Mouse (Mus musculus) lung, embryonic 15.5 days (tissue): ENCODE measurements around the gene Glyr1. TPM values are rescaled to one million over a fixed set of nuclear protein-coding genes. Genes with fewer than 3 reads are reported as not detected.

ENCODE experiments used
- ATAC-seq: fragments of 200-750 bp; cut with Nextera tagmentation; 2 replicates; pipeline ENCODE4 v1.8.0; 2017; ENCODE audit warnings: moderate number of reproducible peaks, borderline replicate concordance; ENCODE audit not compliant: low FRiP score, low TSS enrichment; ENCODE audit errors: extremely low read depth
- H3K27ac ChIP-seq: fragments of 300-500 bp; sonication (generic); 2 replicates; pipeline ENCODE4 v1.5.1; 2015; ENCODE audit warnings: moderate library complexity, mild to moderate bottlenecking, inconsistent platforms
- H3K27me3 ChIP-seq: fragments of 300-500 bp; sonication (generic); 2 replicates; pipeline ENCODE4 v1.6.1; 2015; ENCODE audit warnings: inconsistent platforms
- H3K36me3 ChIP-seq: fragments of 300-500 bp; sonication (generic); 2 replicates; pipeline ENCODE4 v1.6.1; 2015; ENCODE audit warnings: inconsistent platforms
- H3K4me1 ChIP-seq: fragments of 300-500 bp; sonication (generic); 2 replicates; pipeline ENCODE4 v1.6.1; 2015; ENCODE audit warnings: inconsistent platforms
- H3K4me2 ChIP-seq: fragments of 300-500 bp; sonication (generic); 2 replicates; pipeline ENCODE4 v1.6.1; 2015; ENCODE audit warnings: inconsistent platforms, mild to moderate bottlenecking, moderate library complexity
- H3K4me3 ChIP-seq: fragments of 300-500 bp; sonication (generic); 2 replicates; pipeline ENCODE4 v1.5.1; 2015; ENCODE audit warnings: mild to moderate bottlenecking, inconsistent platforms
- H3K9ac ChIP-seq: fragments of 300-500 bp; sonication (generic); 2 replicates; pipeline ENCODE4 v1.6.1; 2015; ENCODE audit warnings: inconsistent platforms
- H3K9me3 ChIP-seq: fragments of 300-500 bp; sonication (generic); 2 replicates; pipeline ENCODE4 v1.6.1; 2016; ENCODE audit warnings: inconsistent platforms
- WGBS: fragments of 180-500 bp; shearing (Covaris S2); methylation state at CpG from one replicate; pipeline ENCODE4 v1.1.7; 2015; 5-methylcytosine and 5-hydroxymethylcytosine counted together
- polyA plus RNA-seq: library from polyadenylated mRNA; unstranded; fragments of >200 nt; fragmentation: Nextera tagmentation; extraction: Ambion mirVana; gene quantifications from 2 replicates; pipeline ENCODE4 v1.2.1, GENCODE M21; 2015

Glyr1 gene
- polyA plus RNA-seq, 1 experiment from 2014 or later: 153 TPM

GRCm38 (mm10) chr16:4971626-4972025 lies 78.0 kb downstream of the Glyr1 start:
- peak; percentile 39; the same call in 1 of the 2 replicates for ATAC-seq
- Histone ChIP-seq H3K27ac (peak overlapping the region; percentile 65), H3K4me3 (no peak overlapping the region)

GRCm38 (mm10) chr16:4969055-4969843 lies 80.4 kb downstream of the Glyr1 start:
- peaks cover 5% of the 10 kb centered on the region; the same call in 1 of the 2 replicates for H3K4me1 ChIP-seq
- 76% methylated on average over 5 of the region's 5 CpGs for WGBS

More at GRCm38 (mm10) chr16:4971626-4972025, 78.0 kb downstream of the Glyr1 start:
- Histone ChIP-seq H3K36me3 (no peaks in the 10 kb centered on the region), H3K9ac (no peak overlapping the region; the same call in 1 of the 2 replicates), H3K9me3 (no peaks in the 10 kb centered on the region), H3K4me1 (no peaks in the 10 kb centered on the region), H3K27me3 (no peaks in the 10 kb centered on the region), H3K4me2 (no peak overlapping the region)
- 41% methylated on average over 4 of the region's 4 CpGs for WGBS

GRCm38 (mm10) chr16:4968426-4968825 lies 81.2 kb downstream of the Glyr1 start:
- ATAC-seq: no peak
- no peaks in the 10 kb centered on the region for H3K36me3 ChIP-seq
- no peak overlapping the region for H3K4me2 ChIP-seq
- no peak overlapping the region for H3K9ac ChIP-seq
- no peaks in the 10 kb centered on the region for H3K9me3 ChIP-seq
- 72% methylated on average over 3 of the region's 3 CpGs for WGBS
- H3K27me3 ChIP-seq: no peaks in the 10 kb centered on the region
- no peak overlapping the region for H3K4me3 ChIP-seq
- H3K4me1 ChIP-seq: peaks cover 6% of the 10 kb centered on the region
- H3K27ac ChIP-seq: no peak overlapping the region

More at GRCm38 (mm10) chr16:4969055-4969843, 80.4 kb downstream of the Glyr1 start:
- 0 out of 2 replicates have a peak overlapping the region, but pooled peaks have one; percentile 6 for H3K27ac ChIP-seq
- H3K4me3 ChIP-seq: no peak overlapping the region
- no peak for ATAC-seq
- H3K9me3 ChIP-seq: no peaks in the 10 kb centered on the region
- H3K4me2 ChIP-seq: no peak overlapping the region
- H3K9ac ChIP-seq: no peak overlapping the region
- no peaks in the 10 kb centered on the region for H3K27me3 ChIP-seq
- H3K36me3 ChIP-seq: no peaks in the 10 kb centered on the region

GRCm38 (mm10) chr16:4965392-4966129 lies 84.1 kb downstream of the Glyr1 start:
- Histone ChIP-seq H3K4me3 (peak overlapping the region; percentile 82; the same call in 1 of the 2 replicates), H3K4me2 (peak overlapping the region; percentile 70), H3K27me3 (no peaks in the 10 kb centered on the region), H3K36me3 (no peaks in the 10 kb centered on the region), H3K4me1 (peaks cover 20% of the 10 kb centered on the region), H3K9me3 (no peaks in the 10 kb centered on the region), H3K9ac (no peak overlapping the region), H3K27ac (no peak overlapping the region)
- 88% methylated on average over 8 of the region's 8 CpGs for WGBS
- no peak for ATAC-seq

- 17% methylated on average over 13 of the region's 13 CpGs for WGBS
- Histone ChIP-seq H3K4me3 (peak overlapping the region; percentile 82), H3K4me1 (peaks cover 20% of the 10 kb centered on the region), H3K9me3 (no peaks in the 10 kb centered on the region), H3K9ac (peak overlapping the region; percentile 78), H3K27ac (peak overlapping the region; percentile 79), H3K4me2 (peak overlapping the region; percentile 70), H3K36me3 (no peaks in the 10 kb centered on the region), H3K27me3 (no peaks in the 10 kb centered on the region)
- no peak for ATAC-seq
Measured at GRCm38 (mm10) chr16:4964731-4965391, 84.8 kb downstream of the Glyr1 start.

Other genes with a start within 250 kb of the Glyr1 start
- 0.57 and 0.69 TPM in 2 replicates for gene 4930562C15Rik, start 214.4 kb downstream of the Glyr1 start, polyA plus RNA-seq
- 35.7 TPM in 2 replicates for gene Ubald1, start 169.5 kb downstream of the Glyr1 start, polyA plus RNA-seq
- 88.1 and 93.0 TPM in 2 replicates for gene Mgrn1, start 163.6 kb downstream of the Glyr1 start, polyA plus RNA-seq
- 150 and 167 TPM in 2 replicates for gene Nudt16l1, start 111.1 kb downstream of the Glyr1 start, polyA plus RNA-seq
- 54.1 and 56.2 TPM in 2 replicates for gene Anks3, start 85.7 kb downstream of the Glyr1 start, polyA plus RNA-seq
- gene Sept12, start 52.0 kb downstream of the Glyr1 start, polyA plus RNA-seq: 0.31 TPM in 1 of 2 replicates, not detected in the other
- 30.2 and 33.8 TPM in 2 replicates for gene Smim22, start 42.6 kb downstream of the Glyr1 start, polyA plus RNA-seq
- 53.5 and 60.3 TPM in 2 replicates for gene Rogdi, start 36.3 kb downstream of the Glyr1 start, polyA plus RNA-seq
- gene Ubn1, start 194 bp upstream of the Glyr1 start, polyA plus RNA-seq: 19.8 and 21.4 TPM in 2 replicates
- gene Ppl, start 82.6 kb upstream of the Glyr1 start, polyA plus RNA-seq: 6.3 and 6.7 TPM in 2 replicates
- 0.65 and 0.78 TPM in 2 replicates for gene Sec14l5, start 97.2 kb upstream of the Glyr1 start, polyA plus RNA-seq
- 22.1 and 24.0 TPM in 2 replicates for gene Nagpa, start 154.1 kb upstream of the Glyr1 start, polyA plus RNA-seq
- 21.7 and 26.9 TPM in 2 replicates for gene AU021092, start 172.4 kb upstream of the Glyr1 start, polyA plus RNA-seq
- gene Alg1, start 183.8 kb upstream of the Glyr1 start, polyA plus RNA-seq: 32.2 and 35.7 TPM in 2 replicates
- gene Eef2kmt, start 206.1 kb upstream of the Glyr1 start, polyA plus RNA-seq: 21.4 and 24.8 TPM in 2 replicates